Mouse (Mus musculus): ENCODE data around the gene Trpm1. TPM values are rescaled to one million over a fixed set of nuclear protein-coding genes. Genes with fewer than 3 reads are reported as not detected.
A peak's percentile ranks its signal among the peaks of the same experiment; 100 is the strongest.

Gene Trpm1
- polyA plus RNA-seq, 2 experiments = not detected

GRCm38 (mm10) chr7:64163890-64164289 is 10.3 kb downstream of the Trpm1 start:
- H3K4me1 ChIP-seq (replicated peaks; ENCODE audit: control insufficient read depth in 2 of 2, insufficient read depth in 2 of 2, low read length in 1 of 2) = no peaks in the 10 kb centered on the region
- no peak overlapping the region for H3K9ac ChIP-seq (replicated peaks)
- no peak for DNase-seq (ENCODE audit: low read depth in 3 of 3, low spot score in 3 of 3)
- no peaks in the 10 kb centered on the region for H3K36me3 ChIP-seq (replicated peaks; ENCODE audit: control insufficient read depth, insufficient read depth, low read depth)
- H3K9me3 ChIP-seq (ENCODE audit: control insufficient read depth, low read length) = no peaks in the 10 kb centered on the region
- H3K4me3 ChIP-seq (ENCODE audit: insufficient read depth in 1 of 2, low read depth in 2 of 2, low read length in 2 of 2) = no peak overlapping the region
- WGBS (ENCODE audit: insufficient replicate concordance) = 49% methylated on average over 1 of the region's 1 CpGs
- ATAC-seq (ENCODE audit: insufficient read depth) = no peak
- no peaks in the 10 kb centered on the region for H3K27me3 ChIP-seq (ENCODE audit: control insufficient read depth, insufficient read depth, low read length)
- TF ChIP-seq EP300 (IDR thresholded peaks at IDR 0.05; ENCODE audit: low read depth) (no peak), CTCF (IDR thresholded peaks at IDR 0.05; ENCODE audit: low read depth) (no peak)
- no peak overlapping the region for H3K4me2 ChIP-seq (ENCODE audit: low read depth)
- no peak overlapping the region for H3K27ac ChIP-seq

GRCm38 (mm10) chr7:64164997-64165396 is 11.4 kb downstream of the Trpm1 start:
- no peaks in the 10 kb centered on the region for H3K9me3 ChIP-seq (ENCODE audit: control insufficient read depth, low read length)
- no peaks in the 10 kb centered on the region for H3K27me3 ChIP-seq (ENCODE audit: control insufficient read depth, insufficient read depth, low read length)
- 54% methylated on average over 3 of the region's 3 CpGs for WGBS (ENCODE audit: insufficient replicate concordance)
- H3K9ac ChIP-seq (replicated peaks) = no peak overlapping the region
- no peak overlapping the region for H3K4me3 ChIP-seq (ENCODE audit: insufficient read depth in 1 of 2, low read depth in 2 of 2, low read length in 2 of 2)
- TF ChIP-seq CTCF (IDR thresholded peaks at IDR 0.05; ENCODE audit: low read depth) (peak; percentile 63), EP300 (IDR thresholded peaks at IDR 0.05; ENCODE audit: low read depth) (no peak)
- H3K36me3 ChIP-seq (replicated peaks; ENCODE audit: control insufficient read depth, insufficient read depth, low read depth) = no peaks in the 10 kb centered on the region
- no peak overlapping the region for H3K4me2 ChIP-seq (ENCODE audit: low read depth)
- no peaks in the 10 kb centered on the region for H3K4me1 ChIP-seq (replicated peaks; ENCODE audit: control insufficient read depth in 2 of 2, insufficient read depth in 2 of 2, low read length in 1 of 2)
- no peak for DNase-seq (ENCODE audit: low read depth in 3 of 3, low spot score in 3 of 3)
- no peak for ATAC-seq (ENCODE audit: insufficient read depth)
- no peak overlapping the region for H3K27ac ChIP-seq

GRCm38 (mm10) chr7:64166025-64166424 is 12.4 kb downstream of the Trpm1 start:
- WGBS (ENCODE audit: insufficient replicate concordance) = 64% methylated on average over 3 of the region's 3 CpGs
- H3K27me3 ChIP-seq (ENCODE audit: control insufficient read depth, insufficient read depth, low read length) = no peaks in the 10 kb centered on the region
- no peak overlapping the region for H3K27ac ChIP-seq
- no peak for ATAC-seq (ENCODE audit: insufficient read depth)
- H3K4me1 ChIP-seq (replicated peaks; ENCODE audit: control insufficient read depth in 2 of 2, insufficient read depth in 2 of 2, low read length in 1 of 2) = no peaks in the 10 kb centered on the region
- H3K9ac ChIP-seq (replicated peaks) = no peak overlapping the region
- H3K4me2 ChIP-seq (ENCODE audit: low read depth) = no peak overlapping the region
- no peaks in the 10 kb centered on the region for H3K9me3 ChIP-seq (ENCODE audit: control insufficient read depth, low read length)
- TF ChIP-seq CTCF (IDR thresholded peaks at IDR 0.05; ENCODE audit: low read depth) (no peak), EP300 (IDR thresholded peaks at IDR 0.05; ENCODE audit: low read depth) (no peak)
- no peaks in the 10 kb centered on the region for H3K36me3 ChIP-seq (replicated peaks; ENCODE audit: control insufficient read depth, insufficient read depth, low read depth)
- no peak for DNase-seq (ENCODE audit: low read depth in 3 of 3, low spot score in 3 of 3)
- no peak overlapping the region for H3K4me3 ChIP-seq (ENCODE audit: insufficient read depth in 1 of 2, low read depth in 2 of 2, low read length in 2 of 2)

GRCm38 (mm10) chr7:64166724-64167123 is 13.1 kb downstream of the Trpm1 start:
- Histone ChIP-seq H3K9me3 (ENCODE audit: control insufficient read depth, low read length) (no peaks in the 10 kb centered on the region), H3K4me3 (ENCODE audit: insufficient read depth in 1 of 2, low read depth in 2 of 2, low read length in 2 of 2) (no peak overlapping the region), H3K27ac (no peak overlapping the region), H3K4me2 (ENCODE audit: low read depth) (no peak overlapping the region), H3K4me1 (replicated peaks; ENCODE audit: control insufficient read depth in 2 of 2, insufficient read depth in 2 of 2, low read length in 1 of 2) (no peaks in the 10 kb centered on the region), H3K9ac (replicated peaks) (no peak overlapping the region), H3K27me3 (ENCODE audit: control insufficient read depth, insufficient read depth, low read length) (no peaks in the 10 kb centered on the region), H3K36me3 (replicated peaks; ENCODE audit: control insufficient read depth, insufficient read depth, low read depth) (no peaks in the 10 kb centered on the region)
- DNase-seq (ENCODE audit: low read depth in 3 of 3, low spot score in 3 of 3) (no peak), ATAC-seq (ENCODE audit: insufficient read depth) (no peak)
- TF ChIP-seq EP300 (IDR thresholded peaks at IDR 0.05; ENCODE audit: low read depth) = no peak
- TF ChIP-seq CTCF (IDR thresholded peaks at IDR 0.05; ENCODE audit: low read depth) = no peak

- H3K27me3 ChIP-seq (ENCODE audit: control insufficient read depth, insufficient read depth, low read length) = no peaks in the 10 kb centered on the region
These were observed 25.7 kb downstream of the Trpm1 start for GRCm38 (mm10) chr7:64179310-64179709.

More at GRCm38 (mm10) chr7:64179310-64179709, 25.7 kb downstream of the Trpm1 start:
- H3K4me1 ChIP-seq (replicated peaks; ENCODE audit: control insufficient read depth in 2 of 2, insufficient read depth in 2 of 2, low read length in 1 of 2) = no peaks in the 10 kb centered on the region
- ATAC-seq (ENCODE audit: insufficient read depth) = no peak
- no peaks in the 10 kb centered on the region for H3K36me3 ChIP-seq (replicated peaks; ENCODE audit: control insufficient read depth, insufficient read depth, low read depth)
- H3K9ac ChIP-seq (replicated peaks) = no peak overlapping the region
- no peak for DNase-seq (ENCODE audit: low read depth in 3 of 3, low spot score in 3 of 3)
- H3K4me2 ChIP-seq (ENCODE audit: low read depth) = no peak overlapping the region
- no peak for TF ChIP-seq EP300 (IDR thresholded peaks at IDR 0.05; ENCODE audit: low read depth)
- TF ChIP-seq CTCF (IDR thresholded peaks at IDR 0.05; ENCODE audit: low read depth) = peak; percentile 31
- H3K9me3 ChIP-seq (ENCODE audit: control insufficient read depth, low read length) = no peaks in the 10 kb centered on the region
- no peak overlapping the region for H3K27ac ChIP-seq
- H3K4me3 ChIP-seq (ENCODE audit: insufficient read depth in 1 of 2, low read depth in 2 of 2, low read length in 2 of 2) = no peak overlapping the region
- 67% methylated on average over 4 of the region's 4 CpGs for WGBS (ENCODE audit: insufficient replicate concordance)
